Mouse (Mus musculus) adrenal gland, adult 8-10 months (tissue): Measurements from ENCODE around the gene Alx3. TPM values are rescaled to one million over a fixed set of nuclear protein-coding genes. Genes with fewer than 3 reads are reported as not detected.
"Not testable (repeated sequence)": the region's sequence is repeated elsewhere in the genome, so short reads cannot be mapped to it uniquely, and the experiment has no call there.

Source experiments
- DNase-seq: peaks from one replicate; pipeline ENCODE4 v3.0.0; 2022
- total RNA-seq, 4 experiments: library from RNA; stranded (reverse); gene quantifications; 2 replicates each; pipeline ENCODE4 v1.2.4; 2022

Alx3 gene
- total RNA-seq, 4 experiments from 2014 or later, result not detected

DNA sequence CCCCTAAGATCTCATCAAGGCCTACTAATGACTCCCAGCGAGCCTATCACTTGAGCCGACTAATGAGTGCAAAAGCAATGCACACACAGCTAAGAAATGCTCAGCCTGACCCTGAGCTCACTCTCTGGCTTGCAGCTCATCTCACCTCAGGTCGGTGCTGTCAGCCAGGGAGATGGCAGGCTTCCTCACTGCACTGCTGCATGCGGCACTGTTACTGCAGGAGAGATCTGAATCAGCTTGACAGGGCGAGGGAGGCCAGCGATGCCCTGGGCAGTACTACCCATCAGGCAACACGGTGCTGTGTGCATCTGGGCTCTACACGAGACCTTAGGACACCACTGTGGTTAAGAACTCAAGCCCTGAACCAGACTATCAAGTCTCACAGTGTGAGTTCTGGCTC lies 30.7 kb downstream of the Alx3 start:
- DNase-seq, result no peak

DNA sequence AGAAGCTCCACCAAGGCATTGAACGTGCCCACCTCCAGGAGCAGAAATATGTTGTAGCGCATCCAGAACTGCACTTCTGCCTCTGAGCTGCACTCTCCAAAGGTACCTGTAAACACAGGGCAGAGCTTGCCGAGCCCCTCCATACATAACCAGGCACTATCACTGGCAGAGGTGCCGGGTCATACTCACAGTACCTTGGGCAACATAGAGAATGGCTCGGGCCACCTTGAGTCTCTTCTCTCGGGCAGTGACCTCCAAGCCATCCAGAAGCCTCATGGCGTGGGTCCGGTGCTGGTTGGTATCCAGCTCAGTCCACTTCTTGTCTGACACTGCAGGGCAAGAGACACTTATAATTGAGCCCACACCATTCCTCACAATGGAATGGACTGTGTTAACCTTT lies 31.9 kb downstream of the Alx3 start:
- DNase-seq, result no peak

DNA sequence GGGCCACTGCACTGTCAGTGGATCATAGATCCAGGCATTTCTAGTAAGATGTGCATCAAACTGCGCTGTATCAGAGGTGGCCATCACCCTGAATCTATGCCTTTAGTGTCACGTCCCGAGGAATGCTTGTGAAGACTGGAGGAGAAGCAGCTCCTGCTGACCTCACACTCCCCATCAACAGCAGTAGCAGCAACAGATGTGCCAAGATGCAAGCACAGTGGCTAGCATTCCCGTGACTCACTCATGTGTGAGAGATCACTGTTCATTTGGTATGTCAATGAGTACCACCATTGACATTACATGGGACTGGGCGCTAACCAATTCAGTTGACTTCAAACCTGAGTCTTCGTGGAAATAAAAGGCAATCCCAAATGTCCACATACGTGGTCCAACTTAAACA lies 32.8 kb downstream of the Alx3 start:
- no peak for DNase-seq

DNA sequence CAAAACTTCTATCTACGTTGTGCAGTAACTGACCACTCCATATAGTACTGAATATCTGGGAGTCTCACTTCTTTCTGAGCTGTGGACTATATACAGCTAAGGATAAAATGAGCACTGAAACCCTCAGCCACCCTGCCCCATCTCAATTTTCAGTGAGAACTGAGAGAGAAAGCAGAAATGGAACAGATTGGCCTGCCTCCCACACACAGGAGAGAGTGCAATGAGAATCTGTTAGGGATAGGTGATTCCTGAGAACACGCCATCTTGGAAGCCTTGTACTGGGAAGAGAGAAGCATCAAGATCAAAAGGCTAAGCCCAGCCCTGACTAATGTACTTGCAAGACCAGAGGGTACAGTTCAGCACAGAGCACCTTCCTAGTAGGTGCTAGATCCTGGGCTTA lies 33.7 kb downstream of the Alx3 start:
- DNase-seq, result no peak

DNA sequence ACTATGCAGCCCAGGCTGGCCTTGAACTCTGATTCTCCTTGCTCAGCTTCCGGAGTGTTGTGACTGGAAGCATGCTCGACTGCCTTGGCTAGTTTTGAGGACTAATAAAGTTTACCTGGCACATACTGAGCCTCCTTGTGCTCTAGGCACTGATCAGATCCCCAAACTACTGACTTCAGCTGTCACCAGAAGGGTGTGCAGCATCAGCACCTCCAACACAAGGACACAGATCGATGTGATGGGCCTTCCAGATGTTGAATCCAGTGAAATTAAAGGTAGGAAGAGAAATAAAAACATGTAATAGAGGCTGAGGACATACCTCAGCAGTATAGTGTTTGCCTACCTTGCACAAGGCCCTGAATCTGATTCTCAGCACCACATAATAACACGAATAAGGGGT lies 34.6 kb downstream of the Alx3 start:
- DNase-seq, result no peak

DNA sequence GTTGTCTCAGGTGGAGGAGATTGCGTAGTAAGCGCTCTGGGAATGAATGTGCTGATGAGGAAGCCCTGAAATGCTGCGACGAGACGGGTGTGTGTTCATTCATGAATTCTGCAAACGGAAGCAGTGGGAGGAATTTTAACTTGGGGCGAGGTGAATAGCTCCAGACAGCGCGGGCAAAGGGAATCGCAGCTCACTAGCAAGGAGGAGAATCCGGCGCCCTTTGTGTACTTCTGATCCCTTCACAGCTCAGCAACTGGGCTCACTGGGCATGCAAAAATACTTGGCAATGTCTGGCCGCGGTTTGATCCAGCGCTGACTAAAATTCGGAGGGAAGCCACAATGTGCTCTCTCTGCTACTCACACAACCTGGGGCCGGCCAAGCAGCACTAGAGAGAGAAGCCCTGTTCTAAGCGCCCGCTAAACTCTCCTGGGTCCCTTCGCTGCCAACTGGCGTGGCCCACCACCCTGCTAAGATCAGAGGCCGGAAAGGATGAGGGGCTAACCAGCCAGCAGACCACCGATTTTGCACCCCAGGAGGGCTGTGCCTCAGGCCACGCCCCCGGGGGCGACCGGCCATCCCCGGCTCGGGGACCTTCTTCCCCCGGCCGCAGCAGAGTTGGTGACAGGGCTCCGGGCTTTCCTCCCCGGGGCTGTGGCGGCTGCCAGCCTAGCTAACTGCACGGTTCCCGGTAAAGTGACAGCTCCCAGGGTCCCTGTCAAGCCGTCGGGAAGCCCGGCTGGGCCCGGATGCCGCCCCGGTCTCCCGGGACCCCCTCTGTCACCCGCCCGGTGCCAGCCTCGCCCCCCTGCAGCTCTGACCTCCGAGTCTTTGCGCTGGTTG lies 36.1 kb downstream of the Alx3 start, which contains the start of gene Gm10961:
Gene Gm10961 (plus strand): TSS at position 641 of the 841 bp plus-strand sequence.
- DNase-seq, result peak; percentile 35

DNA sequence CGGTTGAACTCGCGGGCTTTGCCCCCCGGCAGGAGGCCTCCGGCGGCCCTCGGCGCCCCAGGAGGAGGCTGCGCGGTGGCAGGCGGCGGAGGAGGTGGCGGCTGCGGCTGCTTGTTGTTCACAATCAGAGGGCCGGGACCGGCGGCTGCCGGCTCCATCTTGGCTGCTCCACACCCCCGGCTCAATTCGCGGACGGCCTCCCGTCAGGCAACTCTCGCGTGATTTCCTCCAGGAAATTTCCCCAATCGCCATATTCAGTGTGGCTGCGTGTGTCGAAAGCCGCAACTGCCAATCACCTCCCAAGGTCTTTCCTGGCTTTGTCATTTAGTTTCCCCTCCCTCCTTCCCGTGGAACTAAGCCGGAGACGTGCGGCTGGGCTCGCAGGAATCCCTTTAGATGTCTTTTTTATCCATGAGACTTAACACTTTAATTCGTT lies 36.7 kb downstream of the Alx3 start, which contains the start of gene Strip1:
Gene Strip1 (minus strand): TSS at position 172 of the 436 bp plus-strand sequence.
- peak; percentile 92 for DNase-seq

DNA sequence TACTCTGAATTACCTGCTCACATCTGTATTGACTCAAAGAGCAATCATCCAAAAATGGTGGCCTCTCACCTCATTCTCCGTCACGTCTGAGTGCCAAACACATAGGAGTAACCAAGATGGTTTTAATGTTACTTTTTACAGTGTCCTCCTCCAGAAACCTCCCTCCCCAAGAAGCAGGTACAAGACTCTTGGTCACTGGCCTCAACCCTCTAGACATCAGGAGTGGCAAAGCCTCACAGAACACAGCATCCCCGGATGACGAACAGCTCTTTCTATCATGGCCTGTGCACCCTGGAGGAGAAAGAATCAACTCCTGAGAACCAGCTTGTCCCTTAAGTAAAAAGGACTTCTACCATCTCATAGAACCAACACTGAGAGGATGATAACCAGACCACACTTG lies 38.0 kb downstream of the Alx3 start:
- DNase-seq, result no peak

DNA sequence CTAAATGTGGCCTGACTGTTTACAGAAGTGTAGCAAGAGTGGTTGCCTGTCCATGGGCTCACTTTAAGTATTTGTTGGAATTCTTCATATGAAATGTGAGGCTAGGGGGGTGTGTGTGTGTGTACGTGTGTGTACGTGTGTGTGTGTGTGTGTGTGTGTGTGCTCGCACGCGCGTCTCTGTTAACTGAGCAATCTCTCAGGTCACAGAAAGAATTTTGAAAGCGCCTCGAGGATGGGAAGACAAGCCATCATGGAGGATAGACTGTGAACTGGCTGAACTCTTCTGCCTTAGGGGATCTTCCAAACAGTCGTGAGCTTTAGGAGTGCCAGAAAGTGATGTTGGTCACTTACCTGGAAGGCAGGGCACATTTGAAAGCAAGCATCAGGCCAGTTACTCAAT lies 39.1 kb downstream of the Alx3 start:
- DNase-seq, result no peak

DNA sequence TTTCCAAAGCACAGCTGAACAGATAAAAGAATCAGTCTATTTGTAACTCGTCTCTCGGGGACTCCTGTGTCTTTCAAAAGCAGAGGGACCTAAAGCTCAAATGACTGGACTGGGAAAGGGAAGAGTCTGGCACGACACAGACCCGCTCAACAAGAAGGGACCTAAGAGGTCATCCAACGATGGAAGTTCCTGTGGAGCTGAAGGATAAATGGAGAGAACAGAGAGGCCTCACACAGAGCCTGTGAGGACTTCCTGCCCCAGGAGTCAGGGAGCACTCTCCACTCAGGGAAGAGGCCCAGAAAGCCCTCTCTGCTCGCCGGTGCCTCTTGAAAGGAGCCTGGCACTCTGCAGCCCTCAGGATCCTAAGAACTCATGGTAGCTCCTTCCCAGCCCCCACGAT lies 41.0 kb downstream of the Alx3 start:
- DNase-seq, result no peak

DNA sequence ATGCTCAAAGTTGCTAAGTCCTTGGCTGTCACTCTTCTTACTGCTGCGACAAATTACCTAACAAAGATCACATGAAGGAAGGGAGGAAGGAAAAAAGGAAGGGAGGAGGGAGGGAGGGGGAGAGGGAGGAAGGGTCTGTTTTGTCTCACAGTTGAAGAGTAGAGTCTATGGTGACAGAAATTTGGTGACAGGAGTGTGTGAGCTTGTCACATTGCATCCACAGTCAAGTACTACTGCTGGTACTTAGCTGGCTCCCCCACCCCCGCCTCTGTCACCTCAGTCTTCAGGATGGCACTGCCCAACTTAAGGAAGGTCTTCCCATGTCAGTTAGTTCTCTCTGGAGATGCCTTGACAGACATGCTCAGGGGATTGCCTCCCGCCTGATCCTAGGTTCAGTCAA lies 41.4 kb downstream of the Alx3 start:
- DNase-seq, result no peak

DNA sequence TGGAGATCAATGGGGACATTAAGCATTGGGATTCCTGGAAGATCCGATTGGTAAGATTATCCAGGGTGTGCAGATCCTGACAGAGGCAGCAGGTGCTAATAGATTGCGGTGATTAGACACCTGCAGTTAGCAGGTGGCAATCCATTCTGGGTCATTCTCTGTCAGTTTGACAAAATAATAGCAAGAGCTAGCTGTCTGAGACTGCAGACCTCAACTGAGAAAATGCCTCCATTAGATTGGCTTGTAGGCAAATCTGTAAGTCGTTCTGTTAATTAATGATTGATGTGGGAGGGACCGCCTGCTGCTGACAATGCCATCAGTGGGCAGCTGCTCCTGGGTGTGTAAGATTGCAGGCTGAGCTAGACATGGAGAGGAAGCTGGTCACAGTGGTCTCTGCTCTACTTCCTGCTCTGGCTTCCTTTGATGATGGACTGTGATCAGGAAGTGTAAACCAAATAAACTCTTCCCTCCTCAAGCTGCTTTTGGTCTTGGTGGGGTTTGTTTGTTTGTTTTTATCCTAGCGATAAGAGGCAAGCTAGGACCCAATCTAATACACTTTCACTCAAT lies 42.9 kb downstream of the Alx3 start:
- no peak for DNase-seq

DNA sequence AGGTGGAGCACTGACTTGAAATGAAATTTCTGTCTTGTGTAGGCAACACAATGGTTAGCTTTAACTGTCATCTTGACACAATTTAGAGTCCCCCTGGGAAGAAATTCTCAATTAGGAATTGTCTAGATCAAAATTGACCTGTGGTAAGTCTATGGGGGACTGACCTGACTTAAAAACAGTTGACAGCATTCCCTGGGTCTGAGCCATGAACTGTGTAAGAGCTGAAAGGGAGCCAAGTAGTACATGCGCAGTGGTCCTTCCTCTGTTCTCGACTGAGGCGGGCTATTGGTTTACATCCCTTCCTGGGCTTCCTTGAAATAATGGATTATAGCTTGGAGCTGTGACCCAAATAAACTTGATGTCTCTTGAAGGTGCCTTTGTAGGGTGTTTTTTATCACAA lies 52.1 kb downstream of the Alx3 start:
- DNase-seq, result no peak

DNA sequence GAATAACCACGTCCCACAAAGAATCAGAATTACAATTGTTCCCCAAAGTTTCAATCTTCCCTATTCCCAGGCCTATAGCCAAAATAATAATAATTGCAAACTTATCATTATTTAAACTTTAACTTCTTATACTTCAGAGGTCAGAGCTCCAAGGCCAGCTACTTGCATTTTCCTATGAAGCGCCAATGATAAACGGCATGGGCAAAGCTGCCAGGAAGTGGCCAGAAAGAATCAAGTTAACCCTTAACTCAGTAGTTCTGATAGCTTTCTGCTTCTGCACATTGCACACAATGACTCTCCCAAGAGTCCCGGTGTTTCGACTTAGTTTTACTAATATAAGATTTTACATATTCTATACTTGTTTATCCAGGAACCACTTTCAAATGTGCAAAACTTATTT lies 55.4 kb downstream of the Alx3 start:
- not testable (repeated sequence) for DNase-seq

DNA sequence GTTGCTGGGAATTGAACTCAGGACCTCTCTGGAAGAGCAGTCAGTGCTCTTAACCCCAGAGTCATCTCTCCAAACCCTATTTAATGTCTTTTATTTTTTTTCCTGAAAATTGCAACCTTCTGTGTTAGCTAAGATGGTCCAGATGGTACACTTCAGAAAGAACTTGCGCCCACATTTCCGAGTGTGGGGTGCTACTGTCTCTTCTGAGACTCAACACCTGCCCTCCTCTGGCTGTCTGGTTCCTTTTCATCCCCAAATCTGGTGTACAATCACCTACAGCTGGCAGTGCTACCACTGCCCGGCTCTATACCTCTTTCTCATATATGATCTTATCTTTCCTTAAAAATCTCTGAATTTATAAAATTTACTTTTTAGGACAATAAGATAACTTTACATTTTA lies 58.1 kb downstream of the Alx3 start:
- DNase-seq, result no peak

DNA sequence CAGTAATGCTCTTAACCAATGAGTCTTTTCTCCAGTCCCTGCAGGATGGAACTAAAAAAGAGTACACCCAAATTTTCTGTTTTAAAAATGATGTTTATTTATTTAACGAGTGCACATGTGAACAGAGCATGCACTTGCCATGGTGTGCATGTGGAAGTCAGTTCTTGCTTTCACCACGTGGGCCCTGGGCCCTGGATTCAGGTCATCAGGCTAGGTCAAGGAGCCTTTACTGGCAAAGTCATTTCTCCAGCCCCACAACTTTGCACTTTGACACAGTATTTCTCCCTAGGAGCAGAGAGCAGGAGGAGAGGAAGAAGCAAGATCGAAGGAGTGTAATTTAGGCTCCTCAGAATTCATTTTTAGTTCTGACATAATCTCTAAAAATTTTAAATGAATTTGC lies 60.0 kb downstream of the Alx3 start:
- no peak for DNase-seq

Other genes starting within 250 kb of the Alx3 start
- gene Kcnc4, start 135.5 kb upstream of the Alx3 start, total RNA-seq, result 10 to 100 TPM; 10.3 to 19.0 (median 12.7) TPM
- gene Slc6a17, start 77.0 kb upstream of the Alx3 start, total RNA-seq, result 10 to 100 TPM in 2 of 4 experiments, 1 to 10 TPM in 2; 8.9 to 20.2 (median 13.4) TPM
- gene Ubl4b, start 40.0 kb upstream of the Alx3 start, total RNA-seq, result not detected
- gene Gm10961, start 36.3 kb downstream of the Alx3 start, total RNA-seq, result not detected
- 10 to 100 TPM; 30.1 to 40.2 (median 36.0) TPM for gene Strip1, start 36.7 kb downstream of the Alx3 start, total RNA-seq
- gene Ahcyl1, start 101.5 kb downstream of the Alx3 start, total RNA-seq, result 100 to 1,000 TPM; 213 to 241 (median 234) TPM
- 10 to 100 TPM; 14.8 to 29.7 (median 23.0) TPM for gene Csf1, start 165.4 kb downstream of the Alx3 start, total RNA-seq